Mouse (Mus musculus) liver, adult 2 months (tissue): ENCODE data around the gene Nos1.

Experiments
- CTCF ChIP-seq: fragments of 200-500 bp; IDR thresholded peaks from 2 replicates; pipeline ENCODE4 v1.5.1; 2011; ENCODE audit warnings: low read depth, low read length, control low read depth
- POLR2A ChIP-seq: fragments of 200-500 bp; IDR thresholded peaks from 2 replicates; pipeline ENCODE4 v1.6.1; 2011; ENCODE audit warnings: low read length, control low read depth; ENCODE audit not compliant: insufficient read depth; ENCODE audit errors: extremely low read depth

GRCm38 (mm10) chr5:117932862-117933261 is 152.0 kb downstream of the Nos1 start:
- peak; percentile 82 for TF ChIP-seq CTCF
- no peak for TF ChIP-seq POLR2A
